Mouse (Mus musculus) E14TG2a.4 (cell line): ENCODE measurements at regions not wholly inside any gene's neighbourhood (a gene's known extent, or its start where the extent isn't known, plus 50 kb on each side); places are given as distances from the start of the nearest gene placed in this dataset.
A peak's percentile ranks its signal among the peaks of the same experiment; 100 is the strongest.

ENCODE experiments used
- H3K27me3 ChIP-seq: 2 replicates; pipeline ENCODE4 v1.6.1; 2014; ENCODE audit warnings: low read length, control low read depth; ENCODE audit not compliant: insufficient read depth
- H3K36me3 ChIP-seq: 2 replicates; pipeline ENCODE4 v1.6.1; 2014; ENCODE audit warnings: low read length, control low read depth; ENCODE audit not compliant: insufficient read depth
- H3K4me1 ChIP-seq: replicated peaks from 2 replicates; pipeline ENCODE4 v1.6.1; 2014; ENCODE audit warnings: low read depth, low read length, control low read depth
- H3K4me3 ChIP-seq: replicated peaks from 2 replicates; pipeline ENCODE4 v1.5.1; 2014; ENCODE audit warnings: mild to moderate bottlenecking, low read length
- H3K9me3 ChIP-seq: 2 replicates; pipeline ENCODE4 v1.6.1; 2014; ENCODE audit warnings: low read length, control low read depth
- CTCF ChIP-seq: conservative IDR thresholded peaks from 2 replicates; pipeline ENCODE4 v1.5.1; 2014; ENCODE audit warnings: low read length
- NANOG ChIP-seq: IDR thresholded peaks from 2 replicates; pipeline ENCODE4 v1.6.1; 2014; ENCODE audit warnings: borderline replicate concordance, low read length, mixed read lengths
- POU5F1 ChIP-seq: IDR thresholded peaks from 2 replicates; pipeline ENCODE4 v1.6.1; 2014; ENCODE audit warnings: low read length, borderline replicate concordance

- H3K27me3 ChIP-seq = no peaks in the 10 kb centered on the region
- no peaks in the 10 kb centered on the region for H3K36me3 ChIP-seq
- H3K4me1 ChIP-seq = no peaks in the 10 kb centered on the region
- TF ChIP-seq CTCF = no peak
- no peak for TF ChIP-seq POU5F1
- no peak for TF ChIP-seq NANOG
- no peak overlapping the region for H3K4me3 ChIP-seq
- H3K9me3 ChIP-seq = no peaks in the 10 kb centered on the region
Observed at GRCm38 (mm10) chr16:46768376-46768775, 270.1 kb upstream of the Nectin3 start.

- H3K27me3 ChIP-seq = no peaks in the 10 kb centered on the region
- no peak for TF ChIP-seq NANOG
- H3K36me3 ChIP-seq = no peaks in the 10 kb centered on the region
- no peaks in the 10 kb centered on the region for H3K4me1 ChIP-seq
- H3K4me3 ChIP-seq = no peak overlapping the region
- H3K9me3 ChIP-seq = no peaks in the 10 kb centered on the region
Observed at GRCm38 (mm10) chr16:46735140-46735539, 236.8 kb upstream of the Nectin3 start.

GRCm38 (mm10) chr16:46728424-46728823 lies 230.1 kb upstream of the Nectin3 start:
- no peaks in the 10 kb centered on the region for H3K36me3 ChIP-seq
- no peaks in the 10 kb centered on the region for H3K9me3 ChIP-seq
- no peaks in the 10 kb centered on the region for H3K27me3 ChIP-seq
- no peak overlapping the region for H3K4me3 ChIP-seq
- TF ChIP-seq POU5F1 (no peak), NANOG (no peak)
- no peaks in the 10 kb centered on the region for H3K4me1 ChIP-seq

GRCm38 (mm10) chr16:46723660-46724059 lies 225.3 kb upstream of the Nectin3 start:
- Histone ChIP-seq H3K4me1 (no peaks in the 10 kb centered on the region), H3K27me3 (no peaks in the 10 kb centered on the region), H3K9me3 (no peaks in the 10 kb centered on the region), H3K4me3 (no peak overlapping the region), H3K36me3 (no peaks in the 10 kb centered on the region)
- TF ChIP-seq NANOG (no peak), CTCF (no peak), POU5F1 (no peak)

GRCm38 (mm10) chr16:46679787-46680186 lies 181.5 kb upstream of the Nectin3 start:
- no peak for TF ChIP-seq POU5F1
- TF ChIP-seq CTCF = no peak

GRCm38 (mm10) chr16:46669590-46669989 lies 171.3 kb upstream of the Nectin3 start:
- no peaks in the 10 kb centered on the region for H3K27me3 ChIP-seq
- no peaks in the 10 kb centered on the region for H3K4me1 ChIP-seq
- no peaks in the 10 kb centered on the region for H3K9me3 ChIP-seq
- H3K36me3 ChIP-seq = no peaks in the 10 kb centered on the region
- no peak overlapping the region for H3K4me3 ChIP-seq
- peak; percentile 24; the same call in 1 of the 2 replicates for TF ChIP-seq NANOG
- no peak for TF ChIP-seq CTCF
- TF ChIP-seq POU5F1 = no peak

More at GRCm38 (mm10) chr16:46679787-46680186, 181.5 kb upstream of the Nectin3 start:
- Histone ChIP-seq H3K4me1 (no peaks in the 10 kb centered on the region), H3K36me3 (no peaks in the 10 kb centered on the region), H3K9me3 (no peaks in the 10 kb centered on the region), H3K27me3 (no peaks in the 10 kb centered on the region), H3K4me3 (no peak overlapping the region)

GRCm38 (mm10) chr16:46665566-46665965 lies 167.2 kb upstream of the Nectin3 start:
- H3K4me3 ChIP-seq = no peak overlapping the region
- H3K4me1 ChIP-seq = no peaks in the 10 kb centered on the region
- peaks cover 4% of the 10 kb centered on the region for H3K9me3 ChIP-seq
- H3K36me3 ChIP-seq = no peaks in the 10 kb centered on the region
- TF ChIP-seq POU5F1 (no peak), CTCF (no peak), NANOG (no peak)
- no peaks in the 10 kb centered on the region for H3K27me3 ChIP-seq

- TF ChIP-seq NANOG (no peak), POU5F1 (no peak), CTCF (no peak)
Observed at GRCm38 (mm10) chr16:46663008-46663407, 164.7 kb upstream of the Nectin3 start.

GRCm38 (mm10) chr16:46655041-46655440 lies 156.7 kb upstream of the Nectin3 start:
- no peaks in the 10 kb centered on the region for H3K27me3 ChIP-seq
- H3K4me3 ChIP-seq = no peak overlapping the region
- TF ChIP-seq CTCF (no peak), NANOG (no peak), POU5F1 (no peak)
- H3K9me3 ChIP-seq = no peaks in the 10 kb centered on the region
- H3K36me3 ChIP-seq = no peaks in the 10 kb centered on the region
- H3K4me1 ChIP-seq = no peaks in the 10 kb centered on the region

More at GRCm38 (mm10) chr16:46663008-46663407, 164.7 kb upstream of the Nectin3 start:
- no peak overlapping the region for H3K4me3 ChIP-seq
- no peaks in the 10 kb centered on the region for H3K4me1 ChIP-seq
- H3K9me3 ChIP-seq = peaks cover 6% of the 10 kb centered on the region
- H3K36me3 ChIP-seq = no peaks in the 10 kb centered on the region
- H3K27me3 ChIP-seq = no peaks in the 10 kb centered on the region

GRCm38 (mm10) chr16:46625807-46626206 lies 127.5 kb upstream of the Nectin3 start:
- TF ChIP-seq NANOG = no peak
- TF ChIP-seq POU5F1 = no peak
- Histone ChIP-seq H3K36me3 (no peaks in the 10 kb centered on the region), H3K4me3 (no peak overlapping the region), H3K9me3 (no peaks in the 10 kb centered on the region), H3K4me1 (no peaks in the 10 kb centered on the region), H3K27me3 (no peaks in the 10 kb centered on the region)
